Mouse (Mus musculus): ENCODE measurements around the gene Frat2. TPM values are rescaled to one million over a fixed set of nuclear protein-coding genes. Genes with fewer than 3 reads are reported as not detected.

The Frat2 gene
- polyA plus RNA-seq, 1 experiment from 2014 or later: 5.6 TPM

- Histone ChIP-seq H3K27ac (replicated peaks; ENCODE audit: low read depth, low read length) (no peak overlapping the region), H3K4me1 (ENCODE audit: control insufficient read depth, insufficient read depth, low read length) (no peaks in the 10 kb centered on the region), H3K9ac (replicated peaks; ENCODE audit: low read length) (no peak overlapping the region), H3K27me3 (ENCODE audit: control insufficient read depth, insufficient read depth, low read length) (no peaks in the 10 kb centered on the region), H3K4me3 (replicated peaks; ENCODE audit: low read depth, low read length) (no peak overlapping the region), H3K9me3 (ENCODE audit: control insufficient read depth, low read length) (no peaks in the 10 kb centered on the region), H3K36me3 (ENCODE audit: control insufficient read depth, insufficient read depth, low read length) (no peaks in the 10 kb centered on the region), H3K4me2 (ENCODE audit: low read length) (no peak overlapping the region)
- no peak for ATAC-seq (ENCODE audit: low FRiP score, low TSS enrichment)
- no peak for DNase-seq
- WGBS: 93% methylated on average over 9 of the region's 9 CpGs
Observed at GRCm38 (mm10) chr19:41807497-41807896, 40.4 kb downstream of the Frat2 start.

GRCm38 (mm10) chr19:41805831-41806230, 42.1 kb downstream of the Frat2 start:
- DNase-seq (no peak), ATAC-seq (ENCODE audit: low FRiP score, low TSS enrichment) (no peak)
- WGBS: 89% methylated on average over 4 of the region's 4 CpGs
- no peaks in the 10 kb centered on the region for H3K27me3 ChIP-seq (ENCODE audit: control insufficient read depth, insufficient read depth, low read length)
- H3K9ac ChIP-seq (replicated peaks; ENCODE audit: low read length): no peak overlapping the region
- H3K4me3 ChIP-seq (replicated peaks; ENCODE audit: low read depth, low read length): no peak overlapping the region
- peaks cover 1% of the 10 kb centered on the region; the same call in 1 of the 2 replicates for H3K4me1 ChIP-seq (ENCODE audit: control insufficient read depth, insufficient read depth, low read length)
- H3K36me3 ChIP-seq (ENCODE audit: control insufficient read depth, insufficient read depth, low read length): no peaks in the 10 kb centered on the region
- H3K9me3 ChIP-seq (ENCODE audit: control insufficient read depth, low read length): no peaks in the 10 kb centered on the region
- H3K4me2 ChIP-seq (ENCODE audit: low read length): no peak overlapping the region
- no peak overlapping the region for H3K27ac ChIP-seq (replicated peaks; ENCODE audit: low read depth, low read length)

GRCm38 (mm10) chr19:41803322-41803721, 44.6 kb downstream of the Frat2 start:
- Histone ChIP-seq H3K4me1 (ENCODE audit: control insufficient read depth, insufficient read depth, low read length) (peaks cover 4% of the 10 kb centered on the region; the same call in 1 of the 2 replicates), H3K27me3 (ENCODE audit: control insufficient read depth, insufficient read depth, low read length) (no peaks in the 10 kb centered on the region), H3K36me3 (ENCODE audit: control insufficient read depth, insufficient read depth, low read length) (no peaks in the 10 kb centered on the region), H3K4me3 (replicated peaks; ENCODE audit: low read depth, low read length) (no peak overlapping the region), H3K4me2 (ENCODE audit: low read length) (no peak overlapping the region), H3K27ac (replicated peaks; ENCODE audit: low read depth, low read length) (no peak overlapping the region), H3K9ac (replicated peaks; ENCODE audit: low read length) (no peak overlapping the region), H3K9me3 (ENCODE audit: control insufficient read depth, low read length) (no peaks in the 10 kb centered on the region)
- ATAC-seq (ENCODE audit: low FRiP score, low TSS enrichment) (no peak), DNase-seq (peak; percentile 7)
- WGBS: 45% methylated on average over 7 of the region's 7 CpGs

- Histone ChIP-seq H3K4me3 (replicated peaks; ENCODE audit: low read depth, low read length) (peak within 1 kb of the TSS; percentile 78), H3K9me3 (ENCODE audit: control insufficient read depth, low read length) (no peaks in the 10 kb centered on the region), H3K27me3 (ENCODE audit: control insufficient read depth, insufficient read depth, low read length) (no peaks in the 10 kb centered on the region), H3K9ac (replicated peaks; ENCODE audit: low read length) (peak within 1 kb of the TSS; percentile 59), H3K27ac (replicated peaks; ENCODE audit: low read depth, low read length) (peak within 1 kb of the TSS; percentile 49), H3K36me3 (ENCODE audit: control insufficient read depth, insufficient read depth, low read length) (no peaks in the 10 kb centered on the region), H3K4me2 (ENCODE audit: low read length) (peak within 1 kb of the TSS; percentile 62), H3K4me1 (ENCODE audit: control insufficient read depth, insufficient read depth, low read length) (peaks cover 4% of the 10 kb centered on the region; the same call in 1 of the 2 replicates)
- under 1% methylated on average over 48 of the region's 48 CpGs for WGBS
- peak; percentile 100 for ATAC-seq (ENCODE audit: low FRiP score, low TSS enrichment)
- peak; percentile 97 for DNase-seq
Observed at GRCm38 (mm10) chr19:41801742-41802369, 46.1 kb downstream of the Frat2 start, which contains the start of gene Arhgap19. TSS of gene Arhgap19 (minus strand) at chr19:41802047.

GRCm38 (mm10) chr19:41800986-41801741, 46.8 kb downstream of the Frat2 start:
- Histone ChIP-seq H3K4me2 (ENCODE audit: low read length) (peak overlapping the region; percentile 62), H3K4me1 (ENCODE audit: control insufficient read depth, insufficient read depth, low read length) (peaks cover 4% of the 10 kb centered on the region; the same call in 1 of the 2 replicates), H3K4me3 (replicated peaks; ENCODE audit: low read depth, low read length) (peak overlapping the region; percentile 78), H3K36me3 (ENCODE audit: control insufficient read depth, insufficient read depth, low read length) (no peaks in the 10 kb centered on the region), H3K27me3 (ENCODE audit: control insufficient read depth, insufficient read depth, low read length) (no peaks in the 10 kb centered on the region), H3K27ac (replicated peaks; ENCODE audit: low read depth, low read length) (peak overlapping the region; percentile 49), H3K9me3 (ENCODE audit: control insufficient read depth, low read length) (no peaks in the 10 kb centered on the region), H3K9ac (replicated peaks; ENCODE audit: low read length) (peak overlapping the region; percentile 59)
- 3% methylated on average over 26 of the region's 26 CpGs for WGBS
- ATAC-seq (ENCODE audit: low FRiP score, low TSS enrichment): no peak
- DNase-seq: peak; percentile 13

- 33% methylated on average over 6 of the region's 6 CpGs for WGBS
- Histone ChIP-seq H3K4me2 (ENCODE audit: low read length) (peak overlapping the region; percentile 62), H3K4me1 (ENCODE audit: control insufficient read depth, insufficient read depth, low read length) (peaks cover 4% of the 10 kb centered on the region; the same call in 1 of the 2 replicates), H3K27ac (replicated peaks; ENCODE audit: low read depth, low read length) (no peak overlapping the region), H3K9ac (replicated peaks; ENCODE audit: low read length) (no peak overlapping the region), H3K4me3 (replicated peaks; ENCODE audit: low read depth, low read length) (peak overlapping the region; percentile 78; the same call in 1 of the 2 replicates), H3K36me3 (ENCODE audit: control insufficient read depth, insufficient read depth, low read length) (no peaks in the 10 kb centered on the region), H3K9me3 (ENCODE audit: control insufficient read depth, low read length) (no peaks in the 10 kb centered on the region), H3K27me3 (ENCODE audit: control insufficient read depth, insufficient read depth, low read length) (no peaks in the 10 kb centered on the region)
- ATAC-seq (ENCODE audit: low FRiP score, low TSS enrichment): no peak
- no peak for DNase-seq
Observed at GRCm38 (mm10) chr19:41800451-41800850, 47.5 kb downstream of the Frat2 start.

GRCm38 (mm10) chr19:41797536-41797935, 50.4 kb downstream of the Frat2 start:
- no peak for ATAC-seq (ENCODE audit: low FRiP score, low TSS enrichment)
- WGBS: 89% methylated on average over 6 of the region's 6 CpGs
- no peak for DNase-seq
- Histone ChIP-seq H3K27me3 (ENCODE audit: control insufficient read depth, insufficient read depth, low read length) (no peaks in the 10 kb centered on the region), H3K4me3 (replicated peaks; ENCODE audit: low read depth, low read length) (no peak overlapping the region), H3K9me3 (ENCODE audit: control insufficient read depth, low read length) (no peaks in the 10 kb centered on the region), H3K27ac (replicated peaks; ENCODE audit: low read depth, low read length) (no peak overlapping the region), H3K4me1 (ENCODE audit: control insufficient read depth, insufficient read depth, low read length) (peaks cover 4% of the 10 kb centered on the region; the same call in 1 of the 2 replicates), H3K9ac (replicated peaks; ENCODE audit: low read length) (no peak overlapping the region), H3K36me3 (ENCODE audit: control insufficient read depth, insufficient read depth, low read length) (no peaks in the 10 kb centered on the region), H3K4me2 (ENCODE audit: low read length) (no peak overlapping the region)

- no peak overlapping the region for H3K4me3 ChIP-seq (replicated peaks; ENCODE audit: low read depth, low read length)
- peaks cover 4% of the 10 kb centered on the region; the same call in 1 of the 2 replicates for H3K4me1 ChIP-seq (ENCODE audit: control insufficient read depth, insufficient read depth, low read length)
- ATAC-seq (ENCODE audit: low FRiP score, low TSS enrichment) (no peak), DNase-seq (no peak)
- 85% methylated on average over 12 of the region's 12 CpGs for WGBS
- H3K27me3 ChIP-seq (ENCODE audit: control insufficient read depth, insufficient read depth, low read length): no peaks in the 10 kb centered on the region
- H3K9ac ChIP-seq (replicated peaks; ENCODE audit: low read length): no peak overlapping the region
- no peak overlapping the region for H3K27ac ChIP-seq (replicated peaks; ENCODE audit: low read depth, low read length)
- no peak overlapping the region for H3K4me2 ChIP-seq (ENCODE audit: low read length)
- no peaks in the 10 kb centered on the region for H3K9me3 ChIP-seq (ENCODE audit: control insufficient read depth, low read length)
- H3K36me3 ChIP-seq (ENCODE audit: control insufficient read depth, insufficient read depth, low read length): no peaks in the 10 kb centered on the region
Observed at GRCm38 (mm10) chr19:41796789-41797327, 51.1 kb downstream of the Frat2 start.
